Mouse (Mus musculus) thymus, adult 2 months (tissue): ENCODE results near the gene Nhs.

Source experiments
- CTCF ChIP-seq: fragments of 200-500 bp; IDR thresholded peaks from 2 replicates; pipeline ENCODE4 v1.5.1; 2012; ENCODE audit warnings: mild to moderate bottlenecking, control low read depth, low read length, moderate library complexity, borderline replicate concordance; ENCODE audit not compliant: control insufficient read depth, poor library complexity, insufficient read depth; ENCODE audit errors: extremely low read depth
- POLR2A ChIP-seq: fragments of 200-500 bp; IDR thresholded peaks from 2 replicates; pipeline ENCODE4 v1.6.1; 2012; ENCODE audit warnings: mild to moderate bottlenecking, low read length, control low read depth, moderate library complexity; ENCODE audit not compliant: control insufficient read depth, poor library complexity, insufficient read depth; ENCODE audit errors: extremely low read depth

DNA sequence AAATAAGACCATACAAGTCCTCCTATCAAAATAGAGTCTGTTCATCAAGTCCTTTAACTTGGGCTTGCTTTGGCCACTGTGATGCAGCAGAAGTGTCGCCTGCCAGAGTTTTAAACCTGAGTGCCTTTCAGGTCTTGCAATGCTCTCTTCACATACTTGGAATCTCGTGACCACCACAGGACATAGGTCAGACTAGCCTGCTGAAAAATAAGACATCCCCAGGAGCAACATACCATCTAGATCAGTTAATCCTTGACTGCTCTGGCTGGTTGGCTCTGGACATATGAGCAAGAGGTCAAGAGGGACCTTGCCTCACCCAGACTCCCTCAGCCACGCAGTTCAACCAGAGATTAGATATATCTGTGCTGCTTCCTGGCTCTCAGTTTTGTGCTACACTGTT, 137.8 kb downstream of the Nhs start:
- TF ChIP-seq CTCF, result no peak
- TF ChIP-seq POLR2A, result no peak
